Mouse (Mus musculus): ENCODE results near the gene Cacng2.

Gene Cacng2

GRCm38 (mm10) chr15:77945711-77946110, 174.1 kb downstream of the Cacng2 start:
- no peak for DNase-seq (ENCODE audit: low read depth)
